Mouse (Mus musculus) midbrain, embryonic 15.5 days (tissue): ENCODE measurements around the gene D030056L22Rik. TPM values are rescaled to one million over a fixed set of nuclear protein-coding genes. Genes with fewer than 3 reads are reported as not detected.
"Not testable (repeated sequence)": the region's sequence is repeated elsewhere in the genome, so short reads cannot be mapped to it uniquely, and the experiment has no call there.

ENCODE experiments used
- ATAC-seq: fragments of 200-750 bp; cut with Nextera tagmentation; replicated peaks from 2 replicates; pipeline ENCODE4 v1.8.0; 2017; ENCODE audit warnings: moderate TSS enrichment
- H3K27ac ChIP-seq: fragments of 300-500 bp; sonication (generic); 2 replicates; pipeline ENCODE4 v1.5.1; 2015; ENCODE audit warnings: mild to moderate bottlenecking, inconsistent platforms
- H3K27me3 ChIP-seq: fragments of 300-500 bp; sonication (generic); replicated peaks from 2 replicates; pipeline ENCODE4 v1.6.1; 2015; ENCODE audit warnings: inconsistent platforms
- H3K36me3 ChIP-seq: fragments of 300-500 bp; sonication (generic); replicated peaks from 2 replicates; pipeline ENCODE4 v1.6.1; 2015; ENCODE audit warnings: inconsistent platforms
- H3K4me1 ChIP-seq: fragments of 300-500 bp; sonication (generic); 2 replicates; pipeline ENCODE4 v1.6.1; 2015; ENCODE audit warnings: inconsistent platforms
- H3K4me2 ChIP-seq: fragments of 300-500 bp; sonication (generic); 2 replicates; pipeline ENCODE4 v1.6.1; 2015; ENCODE audit warnings: inconsistent platforms, mild to moderate bottlenecking, moderate library complexity
- H3K4me3 ChIP-seq: fragments of 300-500 bp; sonication (generic); 2 replicates; pipeline ENCODE4 v1.5.1; 2015; ENCODE audit warnings: mild to moderate bottlenecking, inconsistent platforms
- H3K9ac ChIP-seq: fragments of 300-500 bp; sonication (generic); 2 replicates; pipeline ENCODE4 v1.6.1; 2015; ENCODE audit warnings: mild to moderate bottlenecking, inconsistent platforms
- H3K9me3 ChIP-seq: fragments of 300-500 bp; sonication (generic); 2 replicates; pipeline ENCODE4 v1.6.1; 2016; ENCODE audit warnings: inconsistent platforms
- WGBS: fragments of 180-500 bp; shearing (Covaris S2); methylation state at CpG from one replicate; pipeline ENCODE4 v1.1.7; 2015; ENCODE audit warnings: mixed read lengths; 5-methylcytosine and 5-hydroxymethylcytosine counted together
- polyA plus RNA-seq: library from polyadenylated mRNA; unstranded; fragments of >200 nt; fragmentation: Nextera tagmentation; extraction: Ambion mirVana; gene quantifications from 2 replicates; pipeline ENCODE4 v1.2.1, GENCODE M21; 2015

Gene D030056L22Rik
- polyA plus RNA-seq, 1 experiment from 2014 or later: 45.7 TPM

GRCm38 (mm10) chr19:18695552-18695951 lies 17.4 kb upstream of the D030056L22Rik start:
- WGBS: 89% methylated on average over 1 of the region's 1 CpGs
- H3K27me3 ChIP-seq: no peaks in the 10 kb centered on the region
- H3K27ac ChIP-seq: no peak overlapping the region
- no peak overlapping the region for H3K4me3 ChIP-seq
- H3K4me2 ChIP-seq: no peak overlapping the region
- no peaks in the 10 kb centered on the region for H3K4me1 ChIP-seq
- H3K36me3 ChIP-seq: peaks cover 5% of the 10 kb centered on the region
- no peak overlapping the region for H3K9ac ChIP-seq
- ATAC-seq: no peak
- H3K9me3 ChIP-seq: no peaks in the 10 kb centered on the region

GRCm38 (mm10) chr19:18708101-18708500 lies 4.9 kb upstream of the D030056L22Rik start:
- H3K27me3 ChIP-seq: no peaks in the 10 kb centered on the region
- H3K9me3 ChIP-seq: no peaks in the 10 kb centered on the region
- H3K9ac ChIP-seq: no peak overlapping the region
- no peaks in the 10 kb centered on the region for H3K36me3 ChIP-seq
- no peak overlapping the region for H3K4me2 ChIP-seq
- no peak overlapping the region for H3K4me3 ChIP-seq
- ATAC-seq: no peak
- H3K27ac ChIP-seq: no peak overlapping the region
- peaks cover 4% of the 10 kb centered on the region; the same call in 1 of the 2 replicates for H3K4me1 ChIP-seq

- WGBS: 53% methylated on average over 6 of the region's 6 CpGs
- no peak overlapping the region for H3K27ac ChIP-seq
- H3K9ac ChIP-seq: no peak overlapping the region
- no peaks in the 10 kb centered on the region for H3K27me3 ChIP-seq
- no peaks in the 10 kb centered on the region for H3K36me3 ChIP-seq
- no peak overlapping the region for H3K4me3 ChIP-seq
- no peaks in the 10 kb centered on the region for H3K9me3 ChIP-seq
- no peak for ATAC-seq
- H3K4me2 ChIP-seq: no peak overlapping the region
- H3K4me1 ChIP-seq: peaks cover 27% of the 10 kb centered on the region
These were observed 2.1 kb upstream of the D030056L22Rik start for GRCm38 (mm10) chr19:18710903-18711302.

GRCm38 (mm10) chr19:18711589-18711988 lies 1.4 kb upstream of the D030056L22Rik start:
- no peak overlapping the region for H3K4me2 ChIP-seq
- no peaks in the 10 kb centered on the region for H3K36me3 ChIP-seq
- no peak overlapping the region for H3K4me3 ChIP-seq
- H3K27me3 ChIP-seq: no peaks in the 10 kb centered on the region
- H3K9ac ChIP-seq: no peak overlapping the region
- H3K9me3 ChIP-seq: no peaks in the 10 kb centered on the region
- no peak overlapping the region for H3K27ac ChIP-seq
- WGBS: 93% methylated on average over 9 of the region's 9 CpGs
- no peak for ATAC-seq
- H3K4me1 ChIP-seq: peaks cover 27% of the 10 kb centered on the region

GRCm38 (mm10) chr19:18712153-18712865 lies 684 bp upstream of the D030056L22Rik start:
- Histone ChIP-seq H3K4me2 (peak overlapping the region; percentile 92), H3K36me3 (no peaks in the 10 kb centered on the region), H3K27me3 (no peaks in the 10 kb centered on the region), H3K9ac (peak overlapping the region; percentile 97), H3K4me3 (peak overlapping the region; percentile 93), H3K4me1 (peaks cover 27% of the 10 kb centered on the region), H3K27ac (peak overlapping the region; percentile 97), H3K9me3 (no peaks in the 10 kb centered on the region)
- 59% methylated on average over 16 of the region's 16 CpGs for WGBS
- ATAC-seq: no peak

GRCm38 (mm10) chr19:18713357-18713756 lies 364 bp downstream of the D030056L22Rik start:
- ATAC-seq: peak; percentile 79
- WGBS: under 1% methylated on average over 45 of the region's 46 CpGs
- Histone ChIP-seq H3K4me2 (peak overlapping the region; percentile 92), H3K4me3 (peak overlapping the region; percentile 93), H3K4me1 (peaks cover 27% of the 10 kb centered on the region), H3K27ac (peak overlapping the region; percentile 74), H3K9ac (peak overlapping the region; percentile 97)
- H3K27me3 ChIP-seq, H3K9me3 ChIP-seq, H3K36me3 ChIP-seq: not testable (repeated sequence)

- H3K9me3 ChIP-seq: no peaks in the 10 kb centered on the region
- no peak overlapping the region for H3K4me2 ChIP-seq
- H3K36me3 ChIP-seq: no peaks in the 10 kb centered on the region; the same call in 1 of the 2 replicates
- 49% methylated on average over 1 of the region's 1 CpGs for WGBS
- no peak overlapping the region for H3K9ac ChIP-seq
- no peak overlapping the region for H3K4me3 ChIP-seq
- no peaks in the 10 kb centered on the region for H3K27me3 ChIP-seq
- no peak overlapping the region for H3K27ac ChIP-seq
- peaks cover 27% of the 10 kb centered on the region for H3K4me1 ChIP-seq
- ATAC-seq: no peak
These were observed 3.4 kb downstream of the D030056L22Rik start for GRCm38 (mm10) chr19:18716374-18716773.

GRCm38 (mm10) chr19:18720337-18720736 lies 7.3 kb downstream of the D030056L22Rik start:
- Histone ChIP-seq H3K27ac (no peak overlapping the region), H3K4me1 (peaks cover 6% of the 10 kb centered on the region), H3K36me3 (no peaks in the 10 kb centered on the region; the same call in 1 of the 2 replicates), H3K9me3 (no peaks in the 10 kb centered on the region), H3K9ac (no peak overlapping the region), H3K4me3 (no peak overlapping the region), H3K4me2 (no peak overlapping the region), H3K27me3 (no peaks in the 10 kb centered on the region)
- WGBS: 90% methylated on average over 3 of the region's 3 CpGs
- no peak for ATAC-seq

GRCm38 (mm10) chr19:18725186-18725585 lies 12.2 kb downstream of the D030056L22Rik start:
- WGBS: 92% methylated on average over 2 of the region's 2 CpGs

GRCm38 (mm10) chr19:18730255-18730654 lies 17.3 kb downstream of the D030056L22Rik start:
- Histone ChIP-seq H3K4me1 (no peaks in the 10 kb centered on the region), H3K9me3 (no peaks in the 10 kb centered on the region), H3K36me3 (no peaks in the 10 kb centered on the region), H3K4me2 (no peak overlapping the region), H3K27ac (no peak overlapping the region), H3K9ac (no peak overlapping the region), H3K27me3 (no peaks in the 10 kb centered on the region), H3K4me3 (no peak overlapping the region)
- no peak for ATAC-seq
- 84% methylated on average over 7 of the region's 7 CpGs for WGBS

More at GRCm38 (mm10) chr19:18725186-18725585, 12.2 kb downstream of the D030056L22Rik start:
- no peak overlapping the region for H3K27ac ChIP-seq
- H3K9ac ChIP-seq: no peak overlapping the region
- ATAC-seq: no peak
- no peak overlapping the region for H3K4me3 ChIP-seq
- no peaks in the 10 kb centered on the region for H3K27me3 ChIP-seq
- no peaks in the 10 kb centered on the region for H3K9me3 ChIP-seq
- H3K36me3 ChIP-seq: no peaks in the 10 kb centered on the region
- H3K4me1 ChIP-seq: no peaks in the 10 kb centered on the region
- no peak overlapping the region for H3K4me2 ChIP-seq

- Histone ChIP-seq H3K4me2 (no peak overlapping the region), H3K27ac (no peak overlapping the region), H3K36me3 (no peaks in the 10 kb centered on the region), H3K4me3 (no peak overlapping the region), H3K4me1 (no peaks in the 10 kb centered on the region), H3K9ac (no peak overlapping the region), H3K27me3 (no peaks in the 10 kb centered on the region), H3K9me3 (no peaks in the 10 kb centered on the region)
- ATAC-seq: no peak
- WGBS: 68% methylated on average over 7 of the region's 7 CpGs
These were observed 18.1 kb downstream of the D030056L22Rik start for GRCm38 (mm10) chr19:18731077-18731476.

GRCm38 (mm10) chr19:18735901-18736300 lies 22.9 kb downstream of the D030056L22Rik start:
- WGBS: 95% methylated on average over 4 of the region's 4 CpGs
- no peak for ATAC-seq
- H3K4me3 ChIP-seq: no peak overlapping the region
- no peaks in the 10 kb centered on the region for H3K27me3 ChIP-seq
- no peak overlapping the region for H3K9ac ChIP-seq
- no peaks in the 10 kb centered on the region for H3K9me3 ChIP-seq
- no peak overlapping the region for H3K27ac ChIP-seq
- no peaks in the 10 kb centered on the region for H3K36me3 ChIP-seq
- H3K4me2 ChIP-seq: no peak overlapping the region
- H3K4me1 ChIP-seq: no peaks in the 10 kb centered on the region

- no peak for ATAC-seq
- Histone ChIP-seq H3K27me3 (no peaks in the 10 kb centered on the region), H3K4me3 (no peak overlapping the region), H3K4me1 (no peaks in the 10 kb centered on the region), H3K4me2 (no peak overlapping the region), H3K27ac (no peak overlapping the region), H3K36me3 (no peaks in the 10 kb centered on the region), H3K9ac (no peak overlapping the region), H3K9me3 (no peaks in the 10 kb centered on the region)
- 93% methylated on average over 7 of the region's 7 CpGs for WGBS
These were observed 26.2 kb downstream of the D030056L22Rik start for GRCm38 (mm10) chr19:18739146-18739545.
